Mouse (Mus musculus): ENCODE data around the gene Tefm.
A peak's percentile ranks its signal among the peaks of the same experiment; 100 is the strongest.
"Not testable (repeated sequence)": the region's sequence is repeated elsewhere in the genome, so short reads cannot be mapped to it uniquely, and the experiment has no call there.

Tefm gene

DNA sequence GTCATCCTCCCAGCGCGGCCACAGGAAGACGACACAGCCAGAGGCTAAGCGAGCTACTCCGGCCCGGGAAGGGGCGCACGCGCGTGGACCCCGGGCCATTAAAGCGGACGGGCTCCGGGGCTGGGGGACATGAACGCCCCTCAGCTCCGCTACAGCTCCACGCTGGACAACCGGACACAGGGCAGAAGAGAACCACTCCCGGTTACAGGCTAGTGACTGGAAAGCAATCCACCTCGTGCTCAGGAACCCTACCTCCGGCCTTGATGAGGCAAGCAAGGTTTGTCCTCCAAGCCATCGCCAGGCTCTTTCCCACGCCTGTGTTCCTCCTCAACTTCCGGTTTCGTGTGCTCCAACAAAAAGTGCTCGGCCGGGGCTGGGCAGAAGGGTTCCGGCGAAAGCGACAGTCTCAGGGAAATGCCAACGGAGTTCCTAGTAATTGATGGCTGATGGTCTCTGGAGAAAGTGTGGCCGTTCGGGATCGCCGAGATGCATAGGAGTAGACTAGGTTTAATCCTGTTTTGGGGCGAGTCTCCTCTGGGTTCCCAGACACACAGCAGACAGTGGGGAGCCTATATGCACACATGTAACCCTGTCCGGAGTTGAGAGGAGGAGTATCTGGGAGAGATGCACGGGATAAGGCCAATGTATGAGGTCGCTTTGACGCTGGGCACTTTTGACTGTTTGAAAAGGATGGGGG, at the start of gene Tefm:
TSS of gene Tefm (minus strand) at position 351 of the 697 bp plus-strand sequence.
- DNase-seq (ENCODE audit: low spot score) = peak; percentile 83

DNA sequence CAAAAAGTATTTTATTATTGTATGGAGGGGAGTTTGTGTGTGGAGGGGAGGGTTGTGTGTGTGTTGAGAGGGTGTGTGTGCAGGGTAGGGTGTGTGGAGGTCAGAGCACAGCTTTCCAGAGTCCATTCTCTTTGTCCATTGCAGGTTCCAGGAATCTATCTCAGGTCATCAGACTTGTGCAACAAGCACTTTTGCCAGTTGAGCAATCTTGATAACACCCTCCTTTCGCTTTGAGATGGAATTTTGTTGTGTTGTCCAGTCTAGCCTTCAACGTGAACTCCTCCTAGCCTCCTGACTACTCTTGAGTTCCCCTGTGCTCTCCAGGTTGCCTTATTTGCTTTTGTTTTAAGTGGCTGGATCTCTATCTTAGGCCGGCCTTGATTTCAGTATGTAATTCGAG, 48.3 kb upstream of the Tefm start:
- DNase-seq (ENCODE audit: low spot score) = no peak

DNA sequence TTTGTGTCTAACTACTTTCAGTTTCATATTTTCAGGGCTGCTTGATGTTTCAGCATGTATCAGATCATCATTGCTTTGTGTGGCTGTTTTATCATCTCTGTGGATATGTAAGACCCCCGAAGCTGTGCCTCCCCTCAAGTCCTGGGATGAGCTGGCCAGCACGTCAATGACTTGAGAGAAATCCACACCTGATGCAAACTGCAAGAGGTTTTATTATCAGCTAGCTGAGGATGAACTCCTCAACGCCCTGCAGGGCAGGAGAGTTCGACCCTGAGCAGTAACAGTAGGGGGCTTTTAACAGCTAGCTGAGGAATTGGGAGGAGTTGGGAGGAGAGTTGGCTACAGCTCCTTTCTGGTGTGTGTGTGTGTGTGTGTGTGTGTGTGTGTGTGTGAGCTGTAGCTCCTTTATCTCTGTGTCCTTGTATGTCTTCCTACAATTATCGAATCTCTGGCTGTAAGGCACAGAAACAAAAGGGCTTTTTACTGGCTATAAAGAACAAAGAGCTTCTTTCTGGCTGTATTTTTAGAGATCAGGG, 43.5 kb upstream of the Tefm start:
- not testable (repeated sequence) for DNase-seq (ENCODE audit: low spot score)

DNA sequence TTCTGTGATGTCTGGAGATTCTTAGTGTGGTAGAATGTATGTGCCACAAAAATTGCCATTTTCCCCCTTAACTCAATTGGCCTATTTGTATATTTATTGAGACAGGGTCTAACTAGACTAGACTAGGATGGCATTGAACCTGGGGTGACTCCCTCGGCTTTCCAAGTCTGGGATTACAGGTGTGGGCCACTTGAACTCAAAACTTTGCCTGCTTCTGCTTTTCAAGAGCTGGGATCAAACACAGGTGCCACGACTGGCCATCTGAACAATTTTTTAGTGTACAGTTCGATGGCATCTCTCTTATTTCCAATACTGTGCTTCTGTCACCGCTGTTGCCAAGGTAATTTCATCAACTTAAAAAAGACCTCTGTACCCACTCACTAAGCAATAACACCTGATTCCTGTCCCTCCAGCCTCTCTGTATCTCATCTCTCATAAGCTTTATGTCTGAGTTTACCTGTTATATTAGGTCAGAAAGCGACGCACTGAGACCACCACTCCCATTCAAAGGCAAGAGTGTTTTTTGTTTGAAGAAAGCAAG, 42.6 kb upstream of the Tefm start:
- DNase-seq (ENCODE audit: low spot score) = no peak

DNA sequence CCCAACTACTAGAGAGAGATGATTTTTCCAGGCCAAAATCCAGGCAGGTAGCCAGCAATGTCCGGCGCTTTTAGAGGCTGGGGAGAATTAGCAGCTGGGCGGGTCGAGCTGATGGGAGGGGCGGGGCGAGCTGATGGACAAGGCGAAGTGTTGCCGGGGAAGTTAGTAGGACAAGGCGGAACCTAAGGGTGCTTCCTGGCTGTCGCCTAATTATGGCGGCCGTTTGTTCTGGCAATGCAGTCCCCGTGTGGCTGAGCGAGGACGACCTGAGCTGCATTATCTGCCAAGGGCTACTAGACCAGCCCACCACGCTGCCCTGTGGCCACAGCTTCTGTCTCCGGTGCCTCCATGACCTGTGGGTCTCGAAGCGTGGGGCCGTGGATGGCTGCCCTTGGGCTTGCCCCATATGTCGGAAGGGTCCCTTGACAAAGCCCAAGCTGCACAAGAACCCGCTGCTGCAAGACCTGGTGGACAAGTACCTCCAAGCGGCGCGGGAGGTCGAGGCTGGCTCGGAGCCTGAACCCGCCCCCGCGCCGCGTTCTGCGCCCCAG, 41.8 kb upstream of the Tefm start, which contains the start of gene Rnf135:
TSS of gene Rnf135 (plus strand) at position 147 of the 551 bp plus-strand sequence.
- peak; percentile 74 for DNase-seq (ENCODE audit: low spot score)

DNA sequence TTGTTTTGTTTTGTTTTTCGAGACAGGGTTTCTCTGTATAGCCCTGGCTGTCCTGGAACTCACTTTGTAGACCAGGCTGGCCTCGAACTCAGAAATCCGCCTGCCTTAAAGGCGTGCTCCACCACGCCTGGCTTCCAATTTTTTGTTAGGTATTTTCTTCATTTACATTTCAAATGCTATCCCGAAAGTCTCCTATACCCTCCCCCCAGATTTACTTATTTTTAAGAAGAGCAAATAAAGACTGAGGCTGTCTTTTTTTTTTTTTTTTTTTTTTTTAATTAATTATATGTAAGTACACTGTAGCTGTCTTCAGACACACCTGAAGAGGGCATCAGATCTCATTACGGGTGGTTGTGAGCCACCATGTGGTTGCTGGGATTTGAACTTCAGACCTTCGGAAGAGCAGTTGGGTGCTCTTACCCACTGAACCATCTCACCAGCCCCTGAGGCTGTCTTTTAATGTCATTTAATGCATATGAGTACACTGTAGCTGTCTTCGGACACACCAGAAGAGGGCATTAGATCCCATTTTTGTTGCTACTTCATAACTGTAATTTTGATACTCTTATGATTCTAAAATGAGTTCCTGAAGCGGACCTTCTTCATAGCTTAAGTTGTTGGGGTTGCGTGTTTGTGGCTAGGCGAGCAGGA, 41.2 kb upstream of the Tefm start:
- DNase-seq (ENCODE audit: low spot score) = not testable (repeated sequence)

DNA sequence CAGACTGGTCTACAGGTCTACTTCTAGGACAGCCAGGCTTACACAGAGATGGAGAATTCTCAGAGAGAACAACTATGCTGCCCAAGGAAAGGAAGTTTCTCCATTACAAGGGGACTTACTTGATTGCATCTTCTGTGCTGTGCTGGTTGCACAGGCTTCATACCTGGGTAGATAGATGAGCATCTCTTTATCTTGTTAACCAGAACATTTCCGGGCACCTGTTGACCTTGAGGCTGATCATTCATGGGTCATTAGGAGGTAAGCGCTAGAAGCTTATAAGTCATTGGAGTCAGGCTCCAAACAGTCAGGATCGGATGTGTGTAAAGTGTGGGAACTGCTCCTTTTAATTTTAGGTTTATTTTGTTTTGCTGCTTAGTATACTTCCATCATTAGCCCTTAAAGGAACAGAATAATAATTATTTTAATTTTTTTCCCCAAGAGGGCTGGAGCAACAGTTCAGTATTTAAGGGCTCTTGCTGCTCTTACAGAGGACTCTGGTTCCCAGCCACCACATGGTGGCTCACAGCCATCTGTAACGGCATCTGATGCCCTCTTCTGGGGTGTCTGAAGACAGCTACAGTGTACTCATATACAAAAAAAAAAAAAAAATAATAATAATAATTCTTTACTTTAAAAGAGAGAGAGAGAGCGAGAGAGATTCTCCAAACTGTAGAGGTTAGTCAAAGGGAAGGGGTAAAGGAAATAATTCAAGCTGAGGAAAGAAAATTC, 39.2 kb upstream of the Tefm start:
- DNase-seq (ENCODE audit: low spot score) = no peak

DNA sequence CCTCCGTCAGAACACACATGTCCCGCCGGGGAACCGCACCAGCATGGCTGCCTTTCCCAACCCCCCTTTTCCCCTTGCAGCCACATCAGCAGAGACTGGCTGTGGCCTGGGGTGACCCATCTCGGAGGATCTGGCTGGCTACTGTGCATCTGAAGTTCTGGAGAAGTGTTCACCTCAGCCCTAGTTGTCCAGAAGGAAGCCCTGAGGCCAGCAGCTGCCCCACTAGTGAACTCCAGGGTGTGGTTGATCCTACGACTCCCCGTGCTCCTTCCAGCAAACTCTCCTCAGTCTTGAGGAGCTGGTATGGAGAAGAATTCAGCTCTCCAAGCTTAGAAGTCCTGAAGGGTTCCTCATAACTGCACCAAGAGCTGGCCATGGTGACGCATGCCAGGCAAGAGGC, 36.3 kb upstream of the Tefm start:
- no peak for DNase-seq (ENCODE audit: low spot score)

DNA sequence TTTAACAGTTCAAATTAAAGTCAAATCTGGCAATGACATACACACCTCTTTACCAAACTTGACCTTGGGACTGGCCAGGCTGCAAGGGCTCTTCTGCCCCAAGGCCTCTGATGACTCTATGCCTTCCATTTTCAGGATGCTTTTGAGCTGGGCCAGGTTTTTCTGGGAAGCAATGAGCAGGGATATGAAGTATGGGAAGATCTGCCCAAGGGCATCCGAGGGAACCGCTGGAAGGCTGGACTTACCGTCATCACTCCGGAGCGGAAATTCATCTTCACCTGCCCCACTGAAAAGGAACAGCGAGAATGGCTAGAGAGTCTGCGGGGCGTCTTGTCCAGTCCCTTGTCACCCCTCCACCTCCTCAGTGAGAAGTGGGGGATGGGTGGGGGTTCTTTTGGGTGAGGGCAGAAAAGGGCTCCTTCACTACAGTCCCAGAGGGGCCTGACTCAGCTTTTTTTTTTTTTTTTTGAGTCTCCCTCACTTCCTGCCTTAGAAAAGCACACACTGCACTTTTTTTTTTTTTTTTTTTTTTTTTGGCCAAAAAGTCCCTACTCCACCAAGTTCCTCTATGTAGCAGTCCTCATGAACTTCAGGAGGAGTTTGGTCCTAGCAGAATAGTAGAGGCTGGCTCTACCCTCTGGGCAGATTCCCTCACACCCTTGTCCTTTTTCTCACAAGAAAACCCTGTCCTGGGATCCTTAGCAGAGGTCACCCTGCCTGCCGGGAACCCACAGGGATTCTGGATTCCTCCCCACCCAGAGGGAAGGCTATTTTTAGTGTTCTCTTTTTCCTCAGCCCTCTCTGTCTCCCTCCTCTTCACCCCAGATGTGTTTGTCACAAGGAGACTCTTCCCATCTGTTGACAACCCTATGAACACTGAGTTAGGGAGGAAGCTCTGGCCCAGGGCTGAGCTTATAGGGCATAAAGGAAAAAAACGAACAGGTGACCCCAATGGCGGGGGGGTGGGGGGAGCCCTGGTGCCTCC, 35.2 kb upstream of the Tefm start:
- no peak for DNase-seq (ENCODE audit: low spot score)

DNA sequence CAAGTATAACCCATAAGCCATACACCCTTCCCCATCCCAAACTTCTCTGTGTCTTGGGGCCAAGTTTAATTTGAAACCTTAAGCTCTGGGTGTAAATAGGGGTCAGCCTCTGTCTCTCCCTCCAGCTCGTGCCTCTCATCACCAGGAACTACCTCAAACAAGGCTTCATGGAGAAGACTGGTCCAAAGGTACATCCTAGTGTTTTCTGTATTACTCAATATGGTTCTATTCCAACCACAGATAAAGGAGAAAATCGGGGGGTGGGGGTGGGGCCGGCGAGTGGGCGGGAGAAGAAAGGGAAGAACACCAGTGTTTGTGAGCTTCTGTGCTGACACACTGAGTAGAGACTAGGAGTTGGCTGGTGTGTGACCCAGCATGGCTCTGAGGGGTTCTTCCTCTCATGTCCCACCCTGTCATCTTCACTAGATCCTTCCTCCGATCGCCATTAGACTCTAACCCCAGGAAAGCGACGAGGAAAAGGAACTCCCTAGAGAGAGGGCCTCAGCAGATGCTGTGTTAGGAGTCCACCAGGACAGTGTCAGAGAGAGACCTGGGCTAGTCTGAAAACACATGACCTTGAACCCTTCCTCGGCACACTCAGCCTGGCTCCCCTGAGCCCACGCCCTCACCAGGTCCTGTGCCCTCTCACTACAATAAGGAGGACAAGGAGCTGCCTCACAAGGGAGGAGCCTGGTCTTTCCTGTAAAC, 32.1 kb upstream of the Tefm start:
- no peak for DNase-seq (ENCODE audit: low spot score)

DNA sequence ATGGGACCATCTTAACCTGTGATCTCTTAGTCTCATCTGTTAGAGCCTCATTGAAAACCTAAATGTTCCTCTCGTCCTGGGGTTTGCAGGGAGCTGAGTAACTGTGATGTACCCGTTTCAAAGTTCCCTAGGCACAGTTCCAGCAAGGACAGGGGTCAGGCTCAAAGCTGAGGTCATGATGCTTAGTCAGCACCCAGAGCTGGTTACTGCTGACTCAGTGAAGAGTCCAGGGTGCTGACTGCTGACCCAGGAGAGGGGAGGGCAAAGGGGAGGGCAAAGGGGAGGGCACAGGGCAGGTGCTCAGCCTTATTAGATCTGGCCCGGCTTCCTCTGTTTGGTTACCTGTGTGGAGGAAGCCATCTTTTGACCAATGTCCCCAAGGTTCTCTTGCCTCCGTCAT, 29.9 kb upstream of the Tefm start:
- no peak for DNase-seq (ENCODE audit: low spot score)

DNA sequence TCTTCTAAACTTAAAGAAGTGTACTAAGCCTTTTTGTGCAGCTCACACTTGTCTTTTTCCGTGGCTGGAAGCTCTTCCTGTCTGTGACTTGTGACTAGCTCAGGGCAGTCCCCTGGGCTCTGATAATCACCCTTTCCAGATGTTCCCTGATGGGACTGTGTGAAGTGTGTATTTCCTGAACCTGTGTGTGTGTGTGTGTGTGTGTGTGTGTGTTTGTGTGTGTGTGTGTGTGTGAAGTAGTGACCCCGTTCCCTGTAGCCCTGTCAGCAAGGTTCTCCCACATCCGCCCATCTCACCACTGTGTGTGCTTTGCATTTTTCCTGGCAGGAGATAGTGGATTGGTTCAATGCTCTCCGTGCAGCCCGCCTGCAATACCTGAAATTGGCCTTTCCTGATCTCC, 28.4 kb upstream of the Tefm start:
- no peak for DNase-seq (ENCODE audit: low spot score)

DNA sequence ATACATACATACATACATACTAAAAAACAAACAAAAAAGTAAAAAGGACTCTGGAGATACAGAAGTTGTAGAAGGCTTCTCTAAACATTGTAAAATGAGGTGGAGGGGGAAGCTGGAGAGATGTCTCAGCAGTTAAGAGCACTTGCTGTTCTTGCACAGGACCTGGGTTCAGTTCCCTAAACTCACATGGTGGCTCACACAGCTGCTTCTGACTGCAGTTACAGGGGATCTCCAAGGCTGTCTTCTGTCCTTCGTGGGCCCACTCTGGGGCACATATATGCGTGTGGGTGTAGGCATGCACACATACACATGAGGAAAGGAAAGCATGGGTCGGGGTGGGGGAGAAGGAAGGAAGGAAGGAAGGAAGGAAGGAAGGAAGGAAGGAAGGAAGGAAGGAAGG, 27.7 kb upstream of the Tefm start:
- DNase-seq (ENCODE audit: low spot score) = no peak

DNA sequence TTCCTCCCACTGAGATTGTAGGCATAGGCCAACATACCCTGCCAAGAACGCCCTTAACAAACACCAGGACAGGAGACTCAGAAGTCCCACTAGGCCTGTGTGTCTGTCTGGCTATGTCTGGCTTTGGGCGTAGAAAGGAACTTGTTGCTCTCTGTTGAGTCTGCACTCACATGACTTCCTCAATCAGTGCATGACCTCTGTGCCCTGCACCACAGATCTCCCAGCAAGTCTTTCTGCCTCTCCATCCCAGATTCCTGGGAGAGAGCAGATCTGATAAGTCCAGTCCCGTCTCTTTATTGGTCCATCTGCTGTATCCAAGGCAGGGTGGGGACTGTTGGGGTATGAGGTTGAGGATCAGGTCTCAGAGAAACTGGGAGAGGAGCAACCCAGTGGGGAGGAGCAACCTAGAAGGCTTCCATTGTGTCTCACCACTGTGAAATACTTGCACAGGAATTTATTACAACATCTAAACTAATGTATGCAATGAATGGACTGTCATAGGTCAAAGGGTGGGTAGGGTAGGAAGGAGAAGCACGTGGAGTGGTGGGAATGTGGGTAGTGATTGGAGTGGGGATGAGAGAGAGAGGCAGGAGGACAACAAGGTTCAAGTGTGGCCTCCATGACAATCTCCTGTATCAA, 26.8 kb upstream of the Tefm start:
- DNase-seq (ENCODE audit: low spot score) = no peak

DNA sequence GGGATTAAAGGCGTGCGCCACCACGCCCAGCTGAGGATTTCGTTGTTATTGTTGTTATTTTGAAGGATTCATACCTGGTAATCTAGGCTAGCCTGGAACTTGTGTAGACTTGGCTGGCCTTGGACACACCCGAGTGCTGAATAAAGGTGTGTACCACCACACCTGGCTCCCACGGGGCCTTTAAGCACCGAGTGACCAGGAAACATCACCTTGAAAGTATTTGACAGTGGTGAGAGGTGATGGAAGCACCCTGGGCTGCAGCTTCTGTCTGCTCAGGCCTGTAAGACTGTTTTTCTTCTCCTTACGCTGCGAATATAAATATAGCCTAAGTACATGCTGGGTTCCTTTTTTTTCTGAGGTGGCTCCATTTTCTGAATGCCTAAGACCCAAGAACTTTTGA, 26.1 kb upstream of the Tefm start:
- no peak for DNase-seq (ENCODE audit: low spot score)

DNA sequence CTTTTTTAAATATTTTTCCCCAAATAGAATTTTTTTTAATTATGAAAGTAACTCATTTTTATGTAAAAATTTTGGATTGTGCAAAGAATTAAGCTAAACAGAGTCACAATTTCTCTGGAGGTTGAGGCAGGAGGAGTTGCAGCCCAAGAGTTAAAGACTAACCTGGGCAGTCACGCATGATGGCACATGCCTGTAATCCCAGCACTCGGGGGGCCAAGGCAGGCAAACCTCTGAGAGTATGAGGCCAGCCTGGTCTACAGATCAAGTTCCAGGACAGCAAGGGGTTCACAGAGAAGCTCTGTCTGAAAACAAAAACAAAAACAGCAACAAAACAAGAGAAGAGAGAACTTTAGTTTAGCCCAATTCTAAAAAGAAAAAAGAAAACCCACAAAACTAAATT, 22.2 kb upstream of the Tefm start:
- no peak for DNase-seq (ENCODE audit: low spot score)

DNA sequence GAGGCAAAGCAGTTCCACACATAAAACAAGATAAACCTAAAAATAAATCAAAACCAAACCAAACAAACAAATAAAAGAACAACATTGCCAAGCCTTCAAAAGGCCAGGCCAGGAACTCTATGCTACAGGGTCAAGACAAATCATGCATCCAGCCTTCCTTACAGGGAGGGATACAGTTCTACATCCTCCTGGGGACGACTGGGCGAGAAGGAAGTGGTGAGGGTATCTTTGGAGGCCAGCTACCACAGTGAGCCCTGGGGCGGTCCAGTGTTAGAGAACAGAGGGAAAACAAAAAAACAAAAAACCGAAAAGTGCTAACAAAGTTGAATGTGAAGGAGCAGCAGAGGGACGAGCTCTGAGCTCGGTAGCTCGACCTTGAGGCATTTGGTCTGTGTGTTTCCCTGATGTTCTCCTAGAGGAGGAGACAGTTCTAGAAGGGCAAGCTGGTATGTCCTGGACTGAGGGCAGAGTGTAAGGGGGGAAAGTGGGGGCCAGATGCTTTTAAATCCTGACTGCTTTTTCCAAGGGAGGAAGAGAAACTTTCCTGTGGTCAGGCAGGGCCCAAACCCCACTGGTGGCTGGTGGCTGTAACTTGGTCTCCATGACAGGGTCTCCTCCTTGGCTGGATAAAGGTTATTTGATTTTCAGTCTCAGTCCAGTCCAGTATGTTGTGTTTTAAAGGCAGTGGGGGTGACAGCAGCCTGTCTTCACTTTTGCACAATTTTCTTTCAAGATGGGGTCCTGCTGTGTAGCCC, 21.6 kb upstream of the Tefm start:
- DNase-seq (ENCODE audit: low spot score) = no peak

DNA sequence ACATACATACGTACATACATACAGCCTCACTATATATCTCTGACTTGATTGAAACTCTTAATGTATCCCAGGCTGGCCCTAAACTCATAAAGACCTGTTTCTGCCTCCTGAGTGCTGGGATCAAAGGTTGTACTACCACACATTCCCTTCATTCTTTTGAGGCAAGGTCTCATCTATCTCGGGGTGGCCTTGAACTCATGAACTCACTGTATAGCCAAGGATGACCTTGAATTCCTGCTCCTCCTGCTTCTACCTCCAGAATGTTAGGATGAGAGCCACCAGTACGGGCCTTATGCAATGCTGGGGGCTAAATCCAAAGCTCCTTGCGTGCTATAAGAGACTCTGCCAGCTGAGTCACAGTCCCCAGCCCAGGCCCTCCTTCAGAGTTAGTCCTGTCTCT, 19.1 kb upstream of the Tefm start:
- no peak for DNase-seq (ENCODE audit: low spot score)

DNA sequence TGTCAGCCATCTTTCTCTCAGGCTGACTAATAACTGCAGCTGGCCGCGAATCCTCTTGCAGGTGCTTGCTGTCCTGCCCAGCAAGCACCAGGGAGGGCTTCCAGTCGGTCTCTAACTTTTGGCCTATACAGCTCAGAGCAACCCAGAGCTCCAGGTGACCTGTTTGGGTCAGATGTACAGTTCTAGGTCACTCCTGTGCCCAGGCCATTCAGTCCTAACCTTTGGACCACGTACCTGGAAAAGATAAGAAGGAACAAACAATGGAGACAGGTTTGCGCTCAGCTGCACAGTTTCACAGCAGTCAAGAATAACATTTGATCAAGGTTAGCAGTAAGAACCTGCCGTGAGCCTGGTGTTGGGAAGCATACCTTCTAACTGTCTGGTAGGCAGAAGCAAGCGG, 17.0 kb upstream of the Tefm start:
- DNase-seq (ENCODE audit: low spot score) = no peak
